Comparison of ENCODE assay signal across 9 mouse cellular contexts in genomic region chr2:173046582-173047297, GRCm38 (mm10). TPM values are rescaled to one million over a fixed set of nuclear protein-coding genes. Genes with fewer than 3 reads are reported as not detected.
DNase-seq lines count a peak whose midpoint lies in the region; ATAC-seq and TF ChIP-seq lines count a peak whose summit lies in the region.
"Had no signal": no experiment of that assay in that cellular context is flagged by ENCODE, and none has a peak within 500 bp of the region (broad histone marks: within the 10 kb centered on the region; RNA-seq: fewer than 3 reads in every experiment).

No protein-coding gene starts in this region.

- peak overlapping the region; percentile 30; the same call in 1 of the 2 replicates for H3K4me2 ChIP-seq in liver, embryonic 11.5 days
- H3K4me2 ChIP-seq in midbrain, postnatal 0 days (ENCODE audit: low read depth, low read length, poor library complexity, severe bottlenecking): no peak overlapping the region
- H3K4me2 ChIP-seq: embryonic facial prominence, embryonic 13.5 days had no signal

- no peaks in the 10 kb centered on the region for H3K9me3 ChIP-seq in liver, embryonic 11.5 days (ENCODE audit: control insufficient read depth, low read length)
- no peaks in the 10 kb centered on the region for H3K9me3 ChIP-seq in midbrain, postnatal 0 days (ENCODE audit: low read length)
- H3K9me3 ChIP-seq: embryonic facial prominence, embryonic 13.5 days had no signal

- DNase-seq in adrenal gland, postnatal 14 days: peak; percentile 29
- DNase-seq in adrenal gland, adult 2 months: no peak
- DNase-seq in liver, embryonic 11.5 days (ENCODE audit: low spot score): no peak
- DNase-seq in ovary, postnatal 10 days (ENCODE audit: low spot score): no peak
- no peak for DNase-seq in cerebellum, postnatal 14 days
- no peak for DNase-seq in midbrain, postnatal 0 days (ENCODE audit: low spot score)

- no peak for TF ChIP-seq POLR2A in small intestine, adult 2 months (IDR thresholded peaks at IDR 0.05; ENCODE audit: low read depth, low read length)

- no peak overlapping the region for H3K4me3 ChIP-seq in brown adipose tissue, adult 24 weeks (ENCODE audit: insufficient read depth, low read depth, low read length)
- no peak overlapping the region for H3K4me3 ChIP-seq in liver, embryonic 11.5 days (ENCODE audit: low read depth, low read length)
- H3K4me3 ChIP-seq in small intestine, adult 2 months (ENCODE audit: low read depth, low read length): no peak overlapping the region
- H3K4me3 ChIP-seq in midbrain, postnatal 0 days (ENCODE audit: low read depth, low read length): no peak overlapping the region
- H3K4me3 ChIP-seq: embryonic facial prominence, embryonic 13.5 days had no signal

- no peaks in the 10 kb centered on the region for H3K27me3 ChIP-seq in liver, embryonic 11.5 days (replicated peaks; ENCODE audit: control insufficient read depth, insufficient read depth, low read length)
- no peaks in the 10 kb centered on the region for H3K27me3 ChIP-seq in small intestine, adult 2 months (ENCODE audit: control insufficient read depth, insufficient read depth, low read length)
- H3K27me3 ChIP-seq in midbrain, postnatal 0 days (ENCODE audit: insufficient read depth, low read length): no peaks in the 10 kb centered on the region
- H3K27me3 ChIP-seq: embryonic facial prominence, embryonic 13.5 days had no signal

- H3K9ac ChIP-seq in liver, embryonic 11.5 days (ENCODE audit: low read depth, low read length): peak overlapping the region; percentile 47; the same call in 1 of the 2 replicates
- no peak overlapping the region for H3K9ac ChIP-seq in midbrain, postnatal 0 days (replicated peaks; ENCODE audit: low read length, poor library complexity, severe bottlenecking)
- H3K9ac ChIP-seq: embryonic facial prominence, embryonic 13.5 days had no signal

- peak; percentile 21; the same call in 1 of the 2 replicates for ATAC-seq in liver, embryonic 11.5 days (replicated peaks; ENCODE audit: low FRiP score)
- no peak for ATAC-seq in midbrain, postnatal 0 days (ENCODE audit: low FRiP score)

- H3K36me3 ChIP-seq in liver, embryonic 11.5 days (ENCODE audit: control insufficient read depth, insufficient read depth, low read length): no peaks in the 10 kb centered on the region
- no peaks in the 10 kb centered on the region for H3K36me3 ChIP-seq in small intestine, adult 2 months (ENCODE audit: control insufficient read depth, insufficient read depth, low read length)
- no peaks in the 10 kb centered on the region for H3K36me3 ChIP-seq in midbrain, postnatal 0 days (ENCODE audit: insufficient read depth, low read length)
- H3K36me3 ChIP-seq: embryonic facial prominence, embryonic 13.5 days had no signal

- 37% methylated on average over 15 of the region's 15 CpGs for WGBS in liver, embryonic 11.5 days
- 60% methylated on average over 15 of the region's 15 CpGs for WGBS in small intestine, adult 2 months
- 76% methylated on average over 15 of the region's 15 CpGs for WGBS in midbrain, postnatal 0 days

- 0 out of 2 replicates have a peak overlapping the region, but pooled peaks have one; percentile 25 for H3K27ac ChIP-seq in brown adipose tissue, adult 24 weeks (replicated peaks; ENCODE audit: low read depth, low read length)
- peak overlapping the region; percentile 62 for H3K27ac ChIP-seq in liver, embryonic 11.5 days (ENCODE audit: low read depth, low read length)
- H3K27ac ChIP-seq in small intestine, adult 2 months (ENCODE audit: insufficient read depth, low read depth, low read length): peak overlapping the region; percentile 66
- no peak overlapping the region for H3K27ac ChIP-seq in midbrain, postnatal 0 days (ENCODE audit: low read depth, low read length)
- H3K27ac ChIP-seq: embryonic facial prominence, embryonic 13.5 days had no signal

- TF ChIP-seq CTCF in small intestine, adult 2 months (IDR thresholded peaks at IDR 0.05; ENCODE audit: extremely low read depth, insufficient read length, insufficient replicate concordance, low read depth, low read length): no peak
- no peak for TF ChIP-seq CTCF in midbrain, postnatal 0 days (IDR thresholded peaks at IDR 0.05)

- H3K4me1 ChIP-seq in brown adipose tissue, adult 24 weeks (ENCODE audit: control insufficient read depth, insufficient read depth, insufficient read length, low read length): peaks cover 6% of the 10 kb centered on the region
- peaks cover 45% of the 10 kb centered on the region for H3K4me1 ChIP-seq in liver, embryonic 11.5 days (replicated peaks; ENCODE audit: control insufficient read depth, insufficient read depth, low read length)
- peaks cover 19% of the 10 kb centered on the region for H3K4me1 ChIP-seq in small intestine, adult 2 months (ENCODE audit: control insufficient read depth, insufficient read depth, insufficient read length, low read length)
- H3K4me1 ChIP-seq in midbrain, postnatal 0 days (ENCODE audit: insufficient read depth, low read length): no peaks in the 10 kb centered on the region

RNA-seq across cellular contexts. Expression of gene Rbm38, which starts 26.4 kb away (rescaled TPM):
- total RNA-seq in adrenal gland, postnatal 14 days (2021): 31.6 and 36.2 TPM in 2 replicates
- 10 to 100 TPM; 18.4 to 27.2 TPM for total RNA-seq in adrenal gland, adult 2 months (2021)
- polyA plus RNA-seq in adrenal gland, adult 2 months (2012; rRNA removed): 160 and 174 TPM in 2 replicates
- polyA plus RNA-seq in brown adipose tissue, adult 24 weeks (2012; ENCODE audit: insufficient read depth, insufficient read length, missing spikeins): 13.5 and 14.5 TPM in 2 replicates
- 209 and 222 TPM in 2 replicates for polyA plus RNA-seq in liver, embryonic 11.5 days (2014; fragmentation: Nextera tagmentation; extraction: Ambion mirVana)
- 87.9 and 148 TPM in 2 replicates for polyA plus RNA-seq in small intestine, adult 2 months (2012; rRNA removed)
- 7.6 and 8.4 TPM in 2 replicates for total RNA-seq in midbrain, postnatal 0 days (2014; rRNA removed)
- 7.3 and 7.4 TPM in 2 replicates for polyA plus RNA-seq in midbrain, postnatal 0 days (2015; fragmentation: Nextera tagmentation; extraction: Ambion mirVana)

RNA-seq across cellular contexts. Expression of gene Rae1, which starts 46.8 kb away (rescaled TPM):
- 55.3 and 65.0 TPM in 2 replicates for total RNA-seq in adrenal gland, postnatal 14 days (2021)
- 10 to 100 TPM; 61.7 to 68.7 TPM for total RNA-seq in adrenal gland, adult 2 months (2021)
- polyA plus RNA-seq in adrenal gland, adult 2 months (2012; rRNA removed): 93.9 and 123 TPM in 2 replicates
- 25.9 and 34.4 TPM in 2 replicates for polyA plus RNA-seq in brown adipose tissue, adult 24 weeks (2012; ENCODE audit: insufficient read depth, insufficient read length, missing spikeins)
- 172 and 181 TPM in 2 replicates for polyA plus RNA-seq in liver, embryonic 11.5 days (2014; fragmentation: Nextera tagmentation; extraction: Ambion mirVana)
- polyA plus RNA-seq in small intestine, adult 2 months (2012; rRNA removed): 20.5 and 33.1 TPM in 2 replicates
- total RNA-seq in midbrain, postnatal 0 days (2014; rRNA removed): 93.8 and 98.3 TPM in 2 replicates
- polyA plus RNA-seq in midbrain, postnatal 0 days (2015; fragmentation: Nextera tagmentation; extraction: Ambion mirVana): 127 and 130 TPM in 2 replicates
